Mouse (Mus musculus) MEL (cell line): Measurements from ENCODE around the gene Runx3. TPM values are rescaled to one million over a fixed set of nuclear protein-coding genes. Genes with fewer than 3 reads are reported as not detected.

Experiments used
- DNase-seq: peaks from one replicate; pipeline ENCODE4 v3.0.0; 2011; ENCODE audit warnings: low read depth, low spot score
- H3K27ac ChIP-seq: 2 replicates; pipeline ENCODE4 v1.5.1; 2012; ENCODE audit warnings: low read depth, mild to moderate bottlenecking, control low read depth, low read length, moderate library complexity; ENCODE audit not compliant: control insufficient read depth
- H3K27me3 ChIP-seq, 2 experiments: fragments of 150-350 bp in 1 of 2; sonication (generic) in 1 of 2; 2 replicates each; pipeline ENCODE4 v1.6.1; 2012; ENCODE audit warnings: low read length in 2 of 2, mild to moderate bottlenecking in 2 of 2, improper control_type of control experiment in 1 of 2, moderate library complexity in 1 of 2; ENCODE audit not compliant: insufficient read depth in 2 of 2, control insufficient read depth in 1 of 2
- H3K36me3 ChIP-seq, 2 experiments: 2 replicates each; pipeline ENCODE4 v1.6.1; 2012 to 2014; ENCODE audit warnings: low read length in 2 of 2, improper control_type of control experiment in 1 of 2, inconsistent platforms in 1 of 2, mild to moderate bottlenecking in 1 of 2; ENCODE audit not compliant: insufficient read depth in 2 of 2, control insufficient read depth in 1 of 2
- H3K4me1 ChIP-seq, 2 experiments: fragments of 150-350 bp in 1 of 2; sonication (generic) in 1 of 2; 2 replicates each; pipeline ENCODE4 v1.6.1; 2012; ENCODE audit warnings: low read length in 2 of 2, improper control_type of control experiment in 1 of 2, mild to moderate bottlenecking in 1 of 2; ENCODE audit not compliant: insufficient read depth in 2 of 2, control insufficient read depth in 1 of 2
- H3K4me3 ChIP-seq, 2 experiments: fragments of 150-350 bp in 1 of 2; sonication (generic) in 1 of 2; 2 replicates each; pipeline ENCODE4 v1.5.1; 2012; ENCODE audit warnings: low read depth in 2 of 2, low read length in 2 of 2, mild to moderate bottlenecking in 2 of 2, moderate library complexity in 2 of 2, control low read depth in 1 of 2, improper control_type of control experiment in 1 of 2; ENCODE audit not compliant: control insufficient read depth in 1 of 2, insufficient read depth in 1 of 2
- H3K79me2 ChIP-seq: 2 replicates; pipeline ENCODE4 v1.6.1; 2012; ENCODE audit warnings: mild to moderate bottlenecking, low read length, moderate library complexity; ENCODE audit not compliant: control insufficient read depth, poor library complexity, insufficient read depth
- H3K9ac ChIP-seq: 2 replicates; pipeline ENCODE4 v1.6.1; 2012; ENCODE audit warnings: low read depth, mild to moderate bottlenecking, control low read depth, low read length, moderate library complexity; ENCODE audit not compliant: control insufficient read depth, poor library complexity, severe bottlenecking
- H3K9me3 ChIP-seq: fragments of 150-350 bp; sonication (generic); replicated peaks from 2 replicates; pipeline ENCODE4 v1.6.1; 2012; ENCODE audit warnings: mild to moderate bottlenecking, low read length, improper control_type of control experiment, moderate library complexity; ENCODE audit not compliant: insufficient read depth
- CTCF ChIP-seq, 3 experiments: IDR thresholded peaks in 2 of 3; conservative IDR thresholded peaks in 1 of 3; 2 replicates each; pipeline ENCODE4 v1.5.1; 2011 to 2012; ENCODE audit warnings: low read length in 3 of 3, low read depth in 2 of 3, mild to moderate bottlenecking in 2 of 3, improper control_type of control experiment in 1 of 3, inconsistent platforms in 1 of 3, mixed read lengths in 1 of 3, moderate library complexity in 1 of 3; ENCODE audit not compliant: control insufficient read depth in 1 of 3, insufficient read depth in 1 of 3, poor library complexity in 1 of 3, severe bottlenecking in 1 of 3
- E2F4 ChIP-seq: IDR thresholded peaks from 2 replicates; pipeline ENCODE4 v1.6.1; 2011; ENCODE audit warnings: low read depth, low read length, improper control_type of control experiment, borderline replicate concordance
- GATA1 ChIP-seq: IDR thresholded peaks from 2 replicates; pipeline ENCODE4 v1.6.1; 2011; ENCODE audit warnings: low read depth, low read length, improper control_type of control experiment
- JUND ChIP-seq: IDR thresholded peaks from 2 replicates; pipeline ENCODE4 v1.6.1; 2011; ENCODE audit warnings: low read depth, mild to moderate bottlenecking, improper control_type of control experiment, low read length
- KAT2A ChIP-seq: conservative IDR thresholded peaks from 2 replicates; pipeline ENCODE4 v1.6.1; 2012; ENCODE audit warnings: low read depth, low read length, improper control_type of control experiment, inconsistent platforms
- MEF2A ChIP-seq: IDR thresholded peaks from 2 replicates; pipeline ENCODE4 v1.6.1; 2014; ENCODE audit warnings: low read depth, mild to moderate bottlenecking, inconsistent platforms, low read length, improper control_type of control experiment; ENCODE audit not compliant: poor library complexity, insufficient replicate concordance, severe bottlenecking; ENCODE audit errors: extremely low read depth
- MXI1 ChIP-seq: IDR thresholded peaks from 2 replicates; pipeline ENCODE4 v1.6.1; 2011; ENCODE audit warnings: mild to moderate bottlenecking, low read depth, low read length, improper control_type of control experiment
- POLR2AphosphoS2 ChIP-seq: IDR thresholded peaks from 2 replicates; pipeline ENCODE4 v1.6.1; 2011; ENCODE audit warnings: low read length, improper control_type of control experiment
- POLR2AphosphoS5 ChIP-seq: IDR thresholded peaks from 2 replicates; pipeline ENCODE4 v1.6.1; 2012; ENCODE audit warnings: low read depth, borderline replicate concordance, mild to moderate bottlenecking, inconsistent platforms, low read length, moderate library complexity, mixed read lengths
- RCOR1 ChIP-seq: IDR thresholded peaks from 2 replicates; pipeline ENCODE4 v1.6.1; 2012; ENCODE audit warnings: low read depth, mild to moderate bottlenecking, inconsistent platforms, low read length, improper control_type of control experiment
- SMC3 ChIP-seq: IDR thresholded peaks from 2 replicates; pipeline ENCODE4 v1.6.1; 2011; ENCODE audit warnings: low read depth, low read length, improper control_type of control experiment
- TBP ChIP-seq: IDR thresholded peaks from 2 replicates; pipeline ENCODE4 v1.8.0; 2011; ENCODE audit warnings: low read depth, low read length, improper control_type of control experiment
- TCF12 ChIP-seq: IDR thresholded peaks from 2 replicates; pipeline ENCODE4 v1.6.1; 2014; ENCODE audit warnings: low read depth, mild to moderate bottlenecking, inconsistent platforms, low read length, improper control_type of control experiment, moderate library complexity
- UBTF ChIP-seq: IDR thresholded peaks from 2 replicates; pipeline ENCODE4 v1.6.1; 2012; ENCODE audit warnings: low read depth, mild to moderate bottlenecking, inconsistent platforms, low read length, improper control_type of control experiment, moderate library complexity, borderline replicate concordance; ENCODE audit not compliant: insufficient read depth
- ZMIZ1 ChIP-seq: IDR thresholded peaks from 2 replicates; pipeline ENCODE4 v1.6.1; 2012; ENCODE audit warnings: low read depth, mild to moderate bottlenecking, inconsistent platforms, low read length, improper control_type of control experiment, moderate library complexity
- ZNF384 ChIP-seq: IDR thresholded peaks from 2 replicates; pipeline ENCODE4 v1.6.1; 2012; ENCODE audit warnings: low read depth, mild to moderate bottlenecking, inconsistent platforms, low read length, improper control_type of control experiment
- polyA plus RNA-seq, 2 experiments: library from polyadenylated mRNA; stranded (reverse) in 1 of 2; unstranded in 1 of 2; fragments of >175 nt in 1 of 2; fragments of >200 nt in 1 of 2; gene quantifications; 2 replicates each; pipeline versions ENCODE4 v1.2.1 to v1.2.4; 2012; ENCODE audit warnings: low replicate concordance in 2 of 2, low read depth in 1 of 2; ENCODE audit not compliant: insufficient read length in 2 of 2, insufficient read depth in 1 of 2, missing spikeins in 1 of 2
- total RNA-seq: library from RNA; depleted of rRNA; stranded (reverse); fragments of 300-350 nt; gene quantifications from 2 replicates; pipeline ENCODE4 v1.2.3, GENCODE M21; 2012

The Runx3 gene
- total and polyA plus RNA-seq, 3 experiments: 4.3 to 29.2 TPM; not detected in 1

GRCm38 (mm10) chr4:135161441-135161840 lies 41.0 kb downstream of the Runx3 start:
- Histone ChIP-seq H3K9me3 (no peaks in the 10 kb centered on the region), H3K36me3 (no peaks in the 10 kb centered on the region; a peak in 3 of 4 replicates), H3K9ac (no peak overlapping the region), H3K27ac (no peak overlapping the region), H3K79me2 (0 out of 2 replicates have a peak, but pooled peaks cover 1% of the 10 kb centered on the region), H3K4me1 (peaks cover 0 to 5% of the 10 kb centered on the region in 2 experiments; a peak in 3 of 4 replicates), H3K4me3 (no peak overlapping the region), H3K27me3 (no peaks in the 10 kb centered on the region)
- no peak for TF ChIP-seq MEF2A
- no peak for TF ChIP-seq JUND
- no peak for TF ChIP-seq POLR2AphosphoS5
- TF ChIP-seq MXI1: no peak
- no peak for TF ChIP-seq ZNF384
- DNase-seq: no peak

DNA sequence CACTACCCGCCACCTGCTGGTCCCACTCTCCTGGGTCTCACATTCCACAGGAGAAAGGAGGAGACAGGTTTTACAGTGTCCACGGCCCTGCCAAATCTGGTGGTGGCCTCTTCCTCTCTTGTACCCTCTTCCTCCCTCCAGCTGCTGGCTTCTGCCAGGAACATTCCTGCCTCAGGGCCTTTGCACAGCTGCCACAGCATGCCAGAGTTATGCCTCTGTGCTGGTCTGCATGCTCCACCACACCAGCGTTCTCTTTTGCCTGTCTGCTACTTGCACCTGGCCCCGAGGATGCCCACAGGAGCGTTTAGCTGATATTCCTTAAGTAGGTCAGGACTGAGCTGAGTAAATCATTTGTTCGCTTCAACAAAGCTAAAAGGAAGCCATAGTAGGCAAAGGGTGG lies 45.3 kb downstream of the Runx3 start:
- Histone ChIP-seq H3K4me3 (no peak overlapping the region), H3K36me3 (peaks cover 0 to 16% of the 10 kb centered on the region in 2 experiments)
- no peak for TF ChIP-seq TBP
- no peak for TF ChIP-seq KAT2A
- TF ChIP-seq SMC3: no peak
- TF ChIP-seq ZMIZ1: no peak
- no peak for TF ChIP-seq GATA1
- no peak for TF ChIP-seq E2F4
- no peak for TF ChIP-seq CTCF (IDR thresholded peaks at IDR 0.05 in 2 of 3, conservative IDR thresholded peaks at IDR 0.05 in 1 of 3; ENCODE audit: control insufficient read depth in 1 of 3, insufficient read depth in 1 of 3, low read depth in 2 of 3, low read length in 3 of 3, poor library complexity in 1 of 3, severe bottlenecking in 1 of 3)
- no peak for TF ChIP-seq TCF12
- TF ChIP-seq RCOR1: no peak
- no peak for TF ChIP-seq UBTF
- no peak for TF ChIP-seq POLR2AphosphoS2

More for the DNA sequence above, 45.3 kb downstream of the Runx3 start:
- Histone ChIP-seq H3K9ac (no peak overlapping the region), H3K9me3 (no peaks in the 10 kb centered on the region), H3K79me2 (peaks cover 2% of the 10 kb centered on the region; the same call in 1 of the 2 replicates), H3K27ac (no peak overlapping the region), H3K27me3 (no peaks in the 10 kb centered on the region), H3K4me1 (peaks cover 9 to 24% of the 10 kb centered on the region in 2 experiments)
- DNase-seq: no peak
